Mouse (Mus musculus): ENCODE data around the gene Myo1d.

Myo1d gene

GRCm38 (mm10) chr11:80550264-80550663, 229.6 kb downstream of the Myo1d start:
- DNase-seq (ENCODE audit: low spot score) = no peak

- DNase-seq (ENCODE audit: low spot score) = no peak
Observed at GRCm38 (mm10) chr11:80549854-80550253, 230.0 kb downstream of the Myo1d start.

- no peak for DNase-seq (ENCODE audit: low spot score)
Observed at GRCm38 (mm10) chr11:80546233-80546632, 233.6 kb downstream of the Myo1d start.

GRCm38 (mm10) chr11:80539056-80539455, 240.8 kb downstream of the Myo1d start:
- no peak for DNase-seq (ENCODE audit: low spot score)

- DNase-seq (ENCODE audit: low spot score) = no peak
Observed at GRCm38 (mm10) chr11:80532966-80533365, 246.9 kb downstream of the Myo1d start.

- no peak for DNase-seq (ENCODE audit: low spot score)
Observed at GRCm38 (mm10) chr11:80529149-80529548, 250.7 kb downstream of the Myo1d start.

- DNase-seq (ENCODE audit: low spot score) = no peak
Observed at GRCm38 (mm10) chr11:80527697-80528096, 252.1 kb downstream of the Myo1d start.

- DNase-seq (ENCODE audit: low spot score) = no peak
Observed at GRCm38 (mm10) chr11:80524213-80524612, 255.6 kb downstream of the Myo1d start.

- no peak for DNase-seq (ENCODE audit: low spot score)
Observed at GRCm38 (mm10) chr11:80523410-80523809, 256.4 kb downstream of the Myo1d start.

- no peak for DNase-seq (ENCODE audit: low spot score)
Observed at GRCm38 (mm10) chr11:80522852-80523251, 257.0 kb downstream of the Myo1d start.

GRCm38 (mm10) chr11:80521148-80521547, 258.7 kb downstream of the Myo1d start:
- DNase-seq (ENCODE audit: low spot score) = no peak

GRCm38 (mm10) chr11:80518421-80519367, 261.1 kb downstream of the Myo1d start:
- no peak for DNase-seq (ENCODE audit: low spot score)

GRCm38 (mm10) chr11:80515895-80516294, 263.9 kb downstream of the Myo1d start:
- no peak for DNase-seq (ENCODE audit: low spot score)

GRCm38 (mm10) chr11:80515346-80515745, 264.5 kb downstream of the Myo1d start:
- no peak for DNase-seq (ENCODE audit: low spot score)

GRCm38 (mm10) chr11:80513796-80514195, 266.0 kb downstream of the Myo1d start:
- no peak for DNase-seq (ENCODE audit: low spot score)

- no peak for DNase-seq (ENCODE audit: low spot score)
Observed at GRCm38 (mm10) chr11:80512313-80513056, 267.3 kb downstream of the Myo1d start.

- no peak for DNase-seq (ENCODE audit: low spot score)
Observed at GRCm38 (mm10) chr11:80510124-80510523, 269.7 kb downstream of the Myo1d start.

- DNase-seq (ENCODE audit: low spot score) = no peak
Observed at GRCm38 (mm10) chr11:80509176-80509506, 270.7 kb downstream of the Myo1d start.

- no peak for DNase-seq (ENCODE audit: low spot score)
Observed at GRCm38 (mm10) chr11:80508361-80509175, 271.3 kb downstream of the Myo1d start.

- DNase-seq (ENCODE audit: low spot score) = no peak
Observed at GRCm38 (mm10) chr11:80507791-80508190, 272.0 kb downstream of the Myo1d start.

GRCm38 (mm10) chr11:80506483-80506882, 273.3 kb downstream of the Myo1d start:
- no peak for DNase-seq (ENCODE audit: low spot score)

GRCm38 (mm10) chr11:80505581-80505980, 274.2 kb downstream of the Myo1d start:
- DNase-seq (ENCODE audit: low spot score) = no peak
